Mouse (Mus musculus) mature B cell (primary cell): ENCODE measurements around the gene Usp22.
"Not testable (repeated sequence)": the region's sequence is repeated elsewhere in the genome, so short reads cannot be mapped to it uniquely, and the experiment has no call there.

Experiments
- in situ Hi-C: fragments of 300-500 bp; cut with MboI; formaldehyde crosslinking; loops from 2 replicates; pipeline ENCODE4 v1.14.3; 2019

The Usp22 gene

DNA sequence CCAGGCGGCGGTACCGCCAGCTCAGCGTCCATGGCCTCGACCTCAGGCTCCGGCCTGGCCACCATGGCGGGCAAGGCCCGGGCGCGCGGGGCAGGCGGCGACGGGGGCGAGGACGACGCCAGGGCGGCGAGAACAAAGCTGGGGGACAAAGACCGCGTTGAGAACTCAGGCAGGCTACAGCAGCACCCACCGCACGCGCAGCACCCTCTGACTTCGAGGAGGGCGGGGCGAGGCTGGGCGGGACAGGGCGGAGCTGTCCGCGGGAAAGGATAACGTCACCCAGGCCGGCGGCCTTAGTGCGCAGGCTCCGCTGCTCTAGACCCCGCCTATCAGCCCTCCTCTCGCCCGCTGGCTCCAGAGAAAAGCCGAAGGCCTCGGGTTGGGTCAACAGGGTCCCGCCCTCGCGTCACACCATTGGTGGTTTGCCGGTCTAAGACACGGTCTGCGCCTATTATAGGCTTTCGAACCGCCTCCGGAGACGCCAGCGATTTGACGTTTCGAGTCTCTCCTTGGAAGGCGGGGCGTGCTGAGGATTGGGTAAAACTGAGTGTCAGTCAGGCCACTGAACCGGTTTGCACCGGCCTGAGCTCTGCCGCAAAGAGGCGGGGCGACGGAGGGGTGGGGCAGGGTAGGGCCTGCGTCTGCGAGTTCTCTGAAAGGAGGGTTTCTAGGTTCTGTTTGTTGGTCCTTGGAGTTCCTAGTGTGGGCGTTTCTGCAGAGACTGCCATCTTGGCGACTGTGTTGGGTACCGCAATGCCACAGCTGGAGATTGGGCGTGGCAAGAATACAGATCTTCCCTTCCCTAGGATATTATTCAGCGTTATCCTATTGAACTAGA is at the start of gene Usp22:
Usp22 (minus strand) TSS at position 235 of the 838 bp plus-strand sequence.
- in situ Hi-C loops, result no loop called here

DNA sequence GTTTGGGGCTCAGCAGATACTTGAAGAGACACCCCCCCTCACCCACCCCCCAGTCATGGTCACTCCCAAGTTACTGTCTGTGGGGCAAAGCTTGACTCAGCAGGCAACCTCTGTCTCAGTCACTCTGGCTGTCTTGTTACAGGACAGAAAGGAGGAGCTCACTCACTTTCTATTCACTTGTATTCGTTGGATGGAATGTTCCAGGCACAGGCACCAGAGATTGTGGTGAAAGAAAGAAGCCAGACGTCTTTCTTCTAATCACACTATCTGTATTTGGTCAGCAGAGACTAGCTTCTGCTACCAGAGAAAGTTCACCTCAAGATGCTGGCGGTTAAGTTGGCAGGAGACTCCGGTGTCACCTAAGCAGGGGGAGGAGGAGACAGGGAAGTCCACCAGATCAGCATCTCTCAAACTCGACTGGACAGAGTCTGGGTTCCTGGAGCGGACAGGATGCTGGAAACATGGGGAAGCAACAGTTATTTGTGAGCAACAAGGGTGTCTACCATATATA is 49.4 kb upstream of the Usp22 start:
- in situ Hi-C loops, result no loop called here

DNA sequence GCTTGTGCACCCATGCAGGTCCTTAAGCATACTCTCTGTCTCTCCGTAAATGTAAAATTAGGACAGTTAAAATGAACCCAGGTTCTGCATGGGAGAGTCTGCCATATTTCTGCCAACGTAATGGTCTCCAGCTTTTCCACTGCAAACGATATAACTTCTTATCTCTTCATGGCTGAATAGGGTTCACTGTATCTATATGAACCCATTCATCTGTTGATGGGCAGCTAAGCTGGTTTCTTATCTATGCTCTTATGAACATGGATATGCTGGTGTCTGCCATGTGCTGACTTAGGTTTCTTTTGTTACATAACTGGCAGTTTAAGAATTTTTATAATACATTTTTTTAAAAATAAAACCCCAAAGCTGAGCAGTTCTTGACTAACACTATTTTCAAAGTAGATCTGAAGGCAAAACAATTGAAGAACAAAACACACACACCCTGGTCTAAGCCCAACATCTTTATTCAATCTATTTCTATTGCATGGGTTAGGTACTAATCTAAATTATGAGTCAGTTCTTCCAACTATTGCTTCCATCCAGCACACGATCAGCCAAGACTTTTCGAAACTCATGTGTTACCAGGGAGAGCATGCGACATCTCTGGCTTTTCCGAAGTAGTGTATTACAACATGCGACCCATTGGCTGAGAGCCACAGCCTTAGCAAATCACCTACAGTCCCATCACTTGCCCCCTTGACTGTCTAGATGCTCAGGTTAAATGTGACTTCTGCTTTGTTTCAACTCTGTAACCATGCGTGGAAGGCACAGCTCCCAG is 48.3 kb upstream of the Usp22 start:
- in situ Hi-C loops, result no loop called here

DNA sequence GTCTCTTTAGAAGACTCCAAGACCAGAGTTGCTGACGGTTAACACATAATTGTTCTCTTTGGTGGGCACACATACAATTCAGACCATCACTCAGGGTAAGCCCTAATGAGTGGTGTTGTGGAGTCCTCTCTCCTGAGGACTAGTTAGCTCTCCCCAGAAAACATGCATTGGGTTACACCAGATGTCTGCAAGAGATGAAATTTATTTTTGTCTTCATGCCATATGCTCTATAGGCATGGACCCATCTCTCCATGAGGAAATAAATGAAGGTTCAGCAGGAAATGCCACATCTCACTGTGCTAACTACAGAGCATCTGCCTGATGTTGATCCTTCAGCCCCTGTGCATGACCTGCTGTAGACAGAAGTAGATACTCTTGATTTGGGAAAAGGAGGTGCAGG is 47.2 kb upstream of the Usp22 start:
- in situ Hi-C loops, result no loop called here

DNA sequence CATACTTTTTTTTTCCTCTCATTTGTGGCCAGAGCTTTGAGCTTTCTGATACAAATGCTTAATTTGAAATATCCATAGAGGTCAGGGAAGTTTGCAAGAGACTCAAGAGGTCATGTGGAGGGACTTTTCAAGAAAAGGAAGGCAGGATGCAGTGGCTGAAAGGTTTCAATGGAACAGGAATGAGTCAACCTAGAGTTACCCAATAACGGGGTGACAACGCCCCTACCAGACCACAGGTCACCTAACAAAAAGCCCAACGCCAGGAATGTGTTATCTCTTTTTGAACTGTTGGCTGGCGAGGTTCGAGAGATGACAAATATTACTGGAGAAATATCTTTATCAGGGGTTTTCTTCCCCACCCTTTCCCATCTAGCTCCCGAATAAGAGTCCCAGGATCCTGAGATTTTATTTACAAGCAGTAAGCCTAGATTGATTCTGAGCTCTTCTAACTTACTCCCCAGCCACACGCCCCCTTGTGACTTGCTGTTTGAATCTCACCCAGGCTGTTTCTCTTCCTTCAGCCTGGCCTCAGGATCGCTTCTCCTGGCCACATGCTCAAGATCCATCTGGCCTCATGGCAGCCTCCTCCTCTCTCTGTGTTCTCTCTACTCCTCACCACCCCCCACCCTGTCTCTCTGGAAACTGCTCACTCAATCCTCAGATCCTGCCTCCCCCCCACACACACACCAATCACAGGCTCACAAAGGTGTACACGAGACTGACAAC is 45.5 kb upstream of the Usp22 start:
- in situ Hi-C loops, result no loop called here

DNA sequence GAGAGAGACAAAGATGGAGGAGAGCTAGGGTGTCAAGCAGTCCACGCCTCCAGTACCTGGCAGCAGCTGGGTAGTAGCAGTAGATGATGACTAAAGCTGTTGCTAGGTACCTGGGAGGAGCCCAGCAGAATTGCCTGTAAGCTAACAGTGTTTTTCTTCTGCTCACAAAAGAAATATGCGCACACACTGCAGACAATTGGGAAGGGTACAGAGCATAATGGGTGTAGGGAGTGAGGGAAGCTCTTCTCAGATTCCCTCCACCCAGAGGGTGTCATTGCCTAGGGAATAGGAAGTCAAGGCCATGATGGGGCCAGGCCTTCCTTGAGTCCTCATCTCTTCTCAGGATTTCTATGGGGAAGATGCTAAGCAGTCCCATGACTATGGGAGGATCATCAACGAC is 41.1 kb upstream of the Usp22 start:
- in situ Hi-C loops, result no loop called here

DNA sequence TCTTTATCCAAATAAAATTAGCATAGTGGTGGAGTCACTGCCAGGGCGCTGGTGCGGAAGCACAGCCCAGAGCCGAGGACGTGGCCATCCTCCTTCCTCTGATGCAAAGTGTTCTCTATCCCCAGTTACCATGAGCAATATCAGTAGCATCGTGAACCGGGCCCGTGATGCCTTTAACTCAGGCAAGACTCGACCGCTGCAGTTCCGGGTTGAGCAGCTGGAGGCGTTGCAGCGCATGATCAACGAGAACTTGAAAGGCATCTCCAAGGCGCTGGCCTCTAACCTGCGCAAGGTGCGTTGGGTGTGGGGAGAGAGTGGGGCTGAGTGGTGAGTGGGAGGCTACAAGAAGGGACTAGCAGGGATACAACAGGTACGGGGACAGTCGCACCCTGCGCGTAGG is 37.2 kb upstream of the Usp22 start:
- in situ Hi-C loops, result no loop called here

DNA sequence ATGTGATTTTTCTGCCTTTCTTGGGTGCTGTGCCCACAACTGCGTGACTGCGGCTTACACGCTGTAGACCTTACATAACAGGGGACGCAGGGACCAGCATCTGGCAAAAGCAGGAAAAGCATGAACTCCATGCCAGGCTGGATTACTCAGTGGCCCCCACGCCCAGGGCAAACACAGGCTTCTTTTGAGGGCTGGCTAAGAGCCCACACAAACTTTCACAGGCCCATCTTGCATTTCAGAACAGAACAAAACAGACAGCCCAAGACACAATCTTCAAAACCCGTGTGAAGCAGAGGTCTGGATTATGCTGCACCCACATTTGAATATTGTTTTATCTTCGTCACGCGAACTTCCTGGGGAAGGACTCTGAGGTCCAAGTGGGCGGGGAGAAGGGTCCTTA is 33.5 kb upstream of the Usp22 start:
- in situ Hi-C loops, result no loop called here

DNA sequence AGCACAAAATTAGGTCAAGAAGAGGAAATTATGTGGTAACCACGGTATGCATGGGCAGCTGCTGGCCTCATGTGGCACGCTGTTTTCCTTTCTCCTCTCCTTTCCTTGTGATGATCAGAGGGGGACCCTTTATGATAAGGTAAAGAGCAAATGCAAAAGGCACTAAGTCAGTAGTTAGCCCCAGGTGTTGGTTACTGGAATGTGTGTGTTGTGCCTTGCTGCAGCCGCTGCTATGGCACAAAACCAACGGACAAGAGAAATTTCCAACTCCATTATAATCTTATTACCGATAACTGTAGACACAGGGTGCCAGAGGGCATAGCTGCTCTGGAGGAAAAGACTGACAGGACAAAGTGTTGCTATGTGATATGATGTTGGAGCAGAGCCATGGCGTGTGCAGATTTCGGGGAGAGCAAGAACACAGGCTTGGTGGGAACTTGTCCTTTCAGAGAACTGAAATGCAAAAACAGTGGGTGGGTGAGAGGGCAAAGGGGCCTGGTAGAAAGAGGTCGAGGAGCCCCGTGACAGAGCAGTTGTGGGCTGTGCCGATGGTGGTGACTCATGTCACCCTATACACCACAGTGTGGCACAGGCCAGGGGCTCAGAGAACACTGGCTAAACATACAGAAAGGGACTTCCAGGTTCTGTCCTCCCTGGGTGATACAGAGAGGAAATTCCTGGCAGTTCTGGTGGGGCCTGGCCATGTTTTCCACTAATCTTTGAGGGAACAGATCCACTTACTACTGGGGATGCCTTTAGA is 32.8 kb upstream of the Usp22 start, which contains the start of gene Aldh3a1:
Aldh3a1 (plus strand) TSS at position 51 of the 760 bp plus-strand sequence.
- in situ Hi-C loops, result no loop called here

DNA sequence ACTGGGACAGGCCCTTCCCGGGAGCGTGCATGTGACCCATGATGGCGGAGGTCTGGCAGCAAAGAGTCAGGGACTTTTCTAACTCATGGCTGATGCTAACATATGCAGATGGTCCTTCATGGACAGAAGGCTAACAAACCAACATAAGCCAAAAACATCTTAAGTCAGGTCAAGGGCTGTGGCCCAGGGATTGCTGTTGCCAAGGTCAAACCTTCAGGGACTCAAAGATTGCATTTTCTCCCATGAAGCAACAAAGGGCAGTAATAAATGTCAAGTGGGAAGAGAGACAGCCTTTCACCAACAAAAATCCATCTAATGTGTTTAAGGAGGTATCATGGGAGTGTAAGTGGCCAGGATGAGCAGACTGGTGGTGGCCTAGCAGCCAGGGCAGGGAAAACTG is 31.3 kb upstream of the Usp22 start:
- in situ Hi-C loops, result no loop called here

DNA sequence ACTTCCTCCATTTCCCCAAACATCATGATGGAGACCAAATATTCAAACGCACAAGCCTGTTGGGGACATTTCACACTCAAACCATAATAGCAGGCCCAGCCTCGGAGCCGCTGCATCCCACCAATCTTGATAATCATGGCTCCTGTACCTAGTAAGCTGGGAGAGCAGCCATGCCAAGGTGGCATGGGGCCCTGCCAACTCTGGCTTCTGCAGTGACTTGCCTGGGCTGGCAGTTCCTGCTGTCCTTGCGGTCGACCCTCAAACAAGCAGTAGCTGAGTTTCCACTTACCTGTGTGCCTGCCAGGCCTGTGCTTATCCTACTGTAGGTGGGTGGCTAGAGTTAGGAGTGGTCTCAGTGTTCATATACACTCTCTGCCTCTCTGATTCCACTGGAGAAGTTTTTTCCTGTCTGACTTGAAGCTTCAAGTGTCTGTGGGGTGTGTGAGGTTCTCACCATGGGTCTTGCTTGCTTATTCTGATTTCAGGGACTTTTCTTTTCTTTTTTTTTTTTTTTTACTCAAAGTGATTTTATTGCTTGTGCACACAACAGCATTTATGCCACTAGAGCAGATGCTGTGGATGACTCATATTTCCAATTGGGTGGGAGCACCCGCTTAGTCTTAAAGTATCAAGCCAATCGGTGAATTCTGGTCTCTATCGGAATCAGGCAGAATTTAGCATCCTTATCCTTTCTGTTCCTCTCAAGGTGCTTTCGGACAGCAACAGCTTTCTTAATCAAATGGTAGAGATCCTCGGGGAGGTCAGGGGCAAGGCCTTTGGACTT is 30.5 kb upstream of the Usp22 start:
- in situ Hi-C loops, result no loop called here

DNA sequence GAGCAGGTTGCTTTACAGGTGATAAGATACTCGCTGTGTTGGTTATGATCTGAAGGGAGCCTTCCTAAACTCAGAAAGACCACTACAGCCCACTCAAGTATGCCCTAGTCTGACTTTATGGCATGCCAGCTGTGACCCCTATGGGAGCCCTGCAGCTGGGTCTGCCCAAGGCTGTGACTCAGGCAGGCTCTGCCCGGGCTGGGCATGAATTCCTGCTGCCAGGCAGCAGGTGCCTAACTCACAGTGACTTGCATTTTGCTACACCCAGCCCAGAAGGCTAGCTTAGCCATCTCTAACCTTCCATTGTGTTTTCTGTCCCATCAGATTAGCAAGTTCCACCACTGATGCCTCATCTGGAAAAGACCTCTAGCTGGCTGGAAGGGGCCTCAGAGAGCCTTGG is 28.0 kb upstream of the Usp22 start:
- in situ Hi-C loops, result no loop called here

DNA sequence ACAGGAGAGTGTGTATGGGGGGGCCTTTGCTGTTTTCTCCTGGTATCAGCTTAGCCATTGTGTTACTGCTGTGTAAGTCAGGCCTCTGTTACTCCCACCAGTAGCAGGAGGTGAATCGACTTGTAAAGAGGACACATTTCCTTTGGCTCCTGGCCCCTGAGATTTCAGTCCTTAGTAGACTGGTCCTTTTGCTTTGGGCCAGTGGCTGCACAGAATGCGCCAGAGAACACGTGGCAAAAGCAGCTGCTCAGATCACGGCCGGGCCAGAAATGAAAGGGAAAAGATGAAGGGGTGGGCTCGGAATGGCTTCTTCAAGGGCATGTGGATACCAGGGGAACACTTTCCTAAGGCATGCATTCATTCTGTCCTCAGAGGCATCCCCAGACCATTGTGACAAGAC is 27.3 kb upstream of the Usp22 start:
- in situ Hi-C loops, result no loop called here

DNA sequence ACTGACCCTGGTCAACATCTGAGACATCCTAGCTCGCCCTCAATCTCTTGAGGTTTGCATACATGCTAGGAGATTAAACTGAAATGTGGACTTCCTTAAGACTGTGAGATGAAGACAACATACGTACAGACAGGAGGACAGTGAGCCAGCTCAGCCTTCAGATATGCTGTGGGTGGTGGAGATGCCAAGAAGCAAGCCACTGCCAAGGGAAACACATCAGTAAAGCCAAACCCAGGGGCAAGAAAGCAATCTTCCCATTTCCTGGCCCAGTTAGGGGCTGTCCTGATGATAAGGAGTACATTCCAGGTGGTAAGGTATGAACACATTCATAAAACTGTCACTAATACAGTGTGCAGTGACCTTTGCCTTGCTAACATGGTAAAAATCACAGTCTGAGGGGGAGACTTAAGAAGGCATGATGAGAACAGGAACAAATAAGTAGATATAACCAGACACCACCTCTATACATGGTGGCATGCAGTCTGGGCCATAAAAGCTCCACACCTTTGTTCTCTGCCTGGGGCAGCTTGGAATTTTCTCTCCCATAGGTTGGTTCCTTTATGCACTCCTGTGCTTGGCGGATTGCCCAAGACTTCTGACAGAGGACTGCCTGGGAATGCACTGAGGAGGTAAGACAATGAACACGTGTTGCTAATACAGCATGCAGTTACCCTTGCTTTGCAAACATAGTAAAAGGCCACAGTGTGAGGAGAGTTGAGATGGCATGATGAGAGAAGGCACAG is 24.9 kb upstream of the Usp22 start:
- in situ Hi-C loops, result no loop called here

DNA sequence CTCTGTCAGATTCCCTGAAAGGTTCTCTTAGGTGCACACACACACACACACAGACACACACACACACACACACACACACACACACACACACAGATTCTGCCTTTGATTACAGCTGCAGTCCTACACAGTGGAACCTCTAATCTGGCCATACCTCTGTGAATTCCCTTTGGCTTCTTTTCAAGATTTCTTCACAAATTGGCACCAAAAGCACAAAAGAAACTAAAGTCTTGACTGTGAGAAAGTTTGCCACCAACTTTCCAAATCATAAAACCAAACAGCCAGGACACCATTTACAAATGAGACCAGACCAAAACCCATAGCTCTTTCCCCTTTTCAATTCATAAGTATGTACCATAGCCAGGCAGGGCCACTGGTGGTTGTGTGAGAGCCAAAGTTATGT is 23.1 kb upstream of the Usp22 start:
- in situ Hi-C loops, result no loop called here

DNA sequence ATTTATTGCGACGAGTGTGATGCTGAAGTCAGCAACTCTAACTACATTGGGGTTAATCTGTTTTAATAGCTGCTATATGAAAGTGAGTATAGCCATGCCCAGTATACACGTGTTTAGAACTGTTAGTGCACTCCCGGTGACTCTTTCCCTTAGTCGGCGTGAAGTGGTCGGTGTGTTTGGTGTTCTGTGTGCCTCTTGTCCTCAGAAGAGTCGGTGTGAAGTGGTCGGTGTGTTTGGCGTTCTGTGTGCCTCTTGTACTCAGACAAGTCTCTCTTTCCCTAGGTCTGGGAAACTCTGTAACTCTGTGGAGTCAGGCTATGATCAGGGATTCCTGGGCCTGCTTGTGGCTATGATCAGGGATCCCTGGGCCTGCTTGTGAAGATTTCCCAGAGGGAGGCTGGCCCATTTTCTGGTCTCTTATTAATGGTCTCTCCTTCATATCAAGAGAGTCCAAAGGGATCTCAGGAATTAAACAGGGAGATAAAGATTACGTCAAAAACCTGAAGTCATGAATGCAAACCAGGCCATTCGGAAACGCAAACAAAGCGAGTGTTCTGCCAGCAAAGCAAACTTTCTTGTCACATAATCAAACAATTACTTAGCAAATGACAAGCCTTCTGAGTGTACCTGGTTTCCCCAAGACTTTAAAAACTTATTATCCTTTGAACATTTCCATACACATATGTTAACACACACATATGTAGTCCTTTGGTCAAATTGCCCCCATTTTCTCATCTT is 21.9 kb upstream of the Usp22 start:
- in situ Hi-C loops, result no loop called here

DNA sequence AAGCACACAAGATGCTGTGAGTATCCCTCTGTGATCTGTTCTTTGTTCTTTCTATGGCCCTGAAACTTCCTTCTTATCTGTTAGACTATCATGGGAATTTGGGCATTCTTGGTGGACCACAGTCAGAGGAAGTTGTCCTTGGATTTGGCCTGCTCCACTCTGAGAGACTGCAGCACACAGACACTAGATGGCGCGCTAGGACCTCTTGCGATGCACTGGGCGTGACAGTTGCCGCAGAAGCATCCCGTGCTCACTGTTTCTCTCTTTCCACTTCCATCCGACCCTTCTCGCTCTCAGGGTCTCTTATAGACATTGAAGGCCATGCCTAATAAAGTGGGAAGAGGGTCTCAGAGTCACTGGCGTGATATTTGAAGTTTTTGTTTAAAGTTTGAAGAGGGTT is 18.5 kb upstream of the Usp22 start:
- in situ Hi-C loops, result no loop called here

DNA sequence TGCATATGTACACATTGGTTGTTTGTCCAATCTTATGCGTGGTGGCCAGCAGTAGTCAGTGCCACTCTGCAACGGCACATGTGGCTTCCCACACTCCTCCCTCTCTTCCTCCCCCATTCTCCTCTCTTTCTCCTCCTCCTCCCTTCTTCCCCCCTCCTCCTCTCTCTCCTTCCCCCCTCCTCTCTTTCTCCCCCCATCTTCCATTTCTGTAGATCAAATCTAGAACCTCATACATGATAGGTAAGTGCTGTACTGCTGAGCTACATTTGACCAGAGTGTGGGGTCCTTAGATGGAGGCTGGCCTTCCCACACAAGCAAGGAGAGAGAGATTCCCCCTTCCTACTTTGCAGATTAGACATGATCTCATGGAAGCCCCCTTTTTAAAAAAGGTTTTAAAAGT is 17.9 kb upstream of the Usp22 start:
- in situ Hi-C loops, result no loop called here

DNA sequence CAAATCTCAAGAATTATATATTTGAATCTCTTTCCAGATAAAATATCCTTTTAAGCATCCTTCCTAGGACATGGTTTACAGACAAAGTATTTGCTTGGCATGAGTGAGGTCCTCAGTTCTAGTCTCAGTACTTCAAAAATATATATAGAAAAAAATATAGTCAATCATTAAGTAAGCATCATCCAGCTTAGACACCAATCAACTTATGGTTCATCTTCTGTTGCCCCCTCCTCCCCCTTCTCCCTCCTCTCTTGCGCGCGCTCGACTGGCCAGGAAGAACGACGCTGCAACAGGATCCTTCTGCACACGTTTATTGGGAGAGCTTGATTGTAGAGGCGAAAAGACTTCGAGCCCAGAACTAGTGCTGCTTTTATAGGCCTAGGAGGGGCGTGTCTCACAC is 17.3 kb upstream of the Usp22 start:
- in situ Hi-C loops, result not testable (repeated sequence)
